Mouse (Mus musculus) limb, embryonic 11.5 days (tissue): ENCODE measurements at regions not wholly inside any gene's neighbourhood (a gene's known extent, or its start where the extent isn't known, plus 50 kb on each side); places are given as distances from the start of the nearest gene placed in this dataset.
A peak's percentile ranks its signal among the peaks of the same experiment; 100 is the strongest.

Source experiments
- ATAC-seq: fragments of 200-750 bp; cut with Nextera tagmentation; 2 replicates; pipeline ENCODE4 v1.8.0; 2017; ENCODE audit warnings: low read depth; ENCODE audit not compliant: insufficient number of reproducible peaks, low FRiP score, low TSS enrichment
- DNase-seq: peaks from one replicate; pipeline ENCODE4 v3.0.0-alpha.2; 2015; ENCODE audit warnings: low spot score
- H3K27ac ChIP-seq: fragments of 300-500 bp; sonication (generic); replicated peaks from 2 replicates; pipeline ENCODE4 v1.5.1; 2014; ENCODE audit warnings: low read depth, mild to moderate bottlenecking, low read length
- H3K27me3 ChIP-seq: fragments of 300-500 bp; sonication (generic); 2 replicates; pipeline ENCODE4 v1.6.1; 2014; ENCODE audit warnings: mild to moderate bottlenecking, low read length, mixed read lengths; ENCODE audit not compliant: control insufficient read depth, insufficient read depth
- H3K36me3 ChIP-seq: fragments of 300-500 bp; sonication (generic); 2 replicates; pipeline ENCODE4 v1.6.1; 2014; ENCODE audit warnings: mild to moderate bottlenecking, low read length, moderate library complexity, mixed read lengths; ENCODE audit not compliant: control insufficient read depth, insufficient read depth
- H3K4me1 ChIP-seq: fragments of 300-500 bp; sonication (generic); 2 replicates; pipeline ENCODE4 v1.6.1; 2014; ENCODE audit warnings: low read length, mixed read lengths; ENCODE audit not compliant: control insufficient read depth, insufficient read depth
- H3K4me2 ChIP-seq: fragments of 300-500 bp; sonication (generic); 2 replicates; pipeline ENCODE4 v1.6.1; 2014; ENCODE audit warnings: low read depth, mild to moderate bottlenecking, moderate library complexity; ENCODE audit not compliant: severe bottlenecking
- H3K4me3 ChIP-seq: fragments of 300-500 bp; sonication (generic); 2 replicates; pipeline ENCODE4 v1.5.1; 2014; ENCODE audit warnings: low read depth, low read length
- H3K9ac ChIP-seq: fragments of 300-500 bp; sonication (generic); 2 replicates; pipeline ENCODE4 v1.6.1; 2014; ENCODE audit warnings: mild to moderate bottlenecking, low read length
- H3K9me3 ChIP-seq: fragments of 300-500 bp; sonication (generic); 2 replicates; pipeline ENCODE4 v1.6.1; 2016; ENCODE audit warnings: low read length; ENCODE audit not compliant: control insufficient read depth
- WGBS: fragments of 180-500 bp; shearing (Covaris S2); extraction: QIAGEN DNeasy Blood & Tissue Kit; methylation state at CpG from one replicate; pipeline ENCODE4 v1.1.7; 2014; 5-methylcytosine and 5-hydroxymethylcytosine counted together

- Histone ChIP-seq H3K27me3 (no peaks in the 10 kb centered on the region), H3K4me2 (no peak overlapping the region), H3K27ac (no peak overlapping the region), H3K9ac (no peak overlapping the region), H3K36me3 (no peaks in the 10 kb centered on the region), H3K9me3 (no peaks in the 10 kb centered on the region), H3K4me1 (no peaks in the 10 kb centered on the region), H3K4me3 (no peak overlapping the region)
- ATAC-seq (no peak), DNase-seq (no peak)
- 80% methylated on average over 3 of the region's 3 CpGs for WGBS
Measured at GRCm38 (mm10) chr1:10771793-10772192, 642.1 kb upstream of the A830018L16Rik start.

- Histone ChIP-seq H3K27me3 (no peaks in the 10 kb centered on the region), H3K9me3 (no peaks in the 10 kb centered on the region), H3K36me3 (no peaks in the 10 kb centered on the region), H3K27ac (no peak overlapping the region), H3K4me3 (no peak overlapping the region), H3K4me1 (no peaks in the 10 kb centered on the region), H3K9ac (no peak overlapping the region), H3K4me2 (no peak overlapping the region)
- ATAC-seq (no peak), DNase-seq (no peak)
- 77% methylated on average over 6 of the region's 6 CpGs for WGBS
Measured at GRCm38 (mm10) chr1:10794074-10794783, 619.7 kb upstream of the A830018L16Rik start.

GRCm38 (mm10) chr1:10835653-10836415, 578.1 kb upstream of the A830018L16Rik start:
- no peak overlapping the region for H3K9ac ChIP-seq
- WGBS, result 77% methylated on average over 6 of the region's 6 CpGs
- DNase-seq (peak; percentile 29), ATAC-seq (peak; percentile 44; the same call in 1 of the 2 replicates)
- no peaks in the 10 kb centered on the region for H3K4me1 ChIP-seq
- H3K36me3 ChIP-seq, result no peaks in the 10 kb centered on the region
- H3K4me3 ChIP-seq, result no peak overlapping the region
- no peaks in the 10 kb centered on the region for H3K9me3 ChIP-seq
- no peak overlapping the region for H3K27ac ChIP-seq
- H3K27me3 ChIP-seq, result no peaks in the 10 kb centered on the region
- H3K4me2 ChIP-seq, result no peak overlapping the region

- Histone ChIP-seq H3K4me3 (no peak overlapping the region), H3K27me3 (no peaks in the 10 kb centered on the region)
Measured at GRCm38 (mm10) chr1:10837180-10837579, 576.7 kb upstream of the A830018L16Rik start.

GRCm38 (mm10) chr1:10852934-10853333, 561.0 kb upstream of the A830018L16Rik start:
- WGBS, result 86% methylated on average over 2 of the region's 2 CpGs

More at GRCm38 (mm10) chr1:10837180-10837579, 576.7 kb upstream of the A830018L16Rik start:
- Histone ChIP-seq H3K9ac (no peak overlapping the region), H3K4me2 (no peak overlapping the region), H3K9me3 (no peaks in the 10 kb centered on the region), H3K27ac (no peak overlapping the region), H3K4me1 (no peaks in the 10 kb centered on the region), H3K36me3 (no peaks in the 10 kb centered on the region)
- ATAC-seq (no peak), DNase-seq (no peak)
- WGBS, result 85% methylated on average over 2 of the region's 2 CpGs

GRCm38 (mm10) chr1:10854495-10854894, 559.4 kb upstream of the A830018L16Rik start:
- Histone ChIP-seq H3K9ac (no peak overlapping the region), H3K4me3 (no peak overlapping the region), H3K4me1 (no peaks in the 10 kb centered on the region), H3K36me3 (no peaks in the 10 kb centered on the region), H3K27ac (no peak overlapping the region), H3K4me2 (no peak overlapping the region), H3K27me3 (no peaks in the 10 kb centered on the region), H3K9me3 (no peaks in the 10 kb centered on the region)
- ATAC-seq, result no peak
- 55% methylated on average over 1 of the region's 1 CpGs for WGBS
- DNase-seq, result no peak

More at GRCm38 (mm10) chr1:10852934-10853333, 561.0 kb upstream of the A830018L16Rik start:
- Histone ChIP-seq H3K4me3 (no peak overlapping the region), H3K9ac (no peak overlapping the region), H3K4me1 (no peaks in the 10 kb centered on the region), H3K9me3 (no peaks in the 10 kb centered on the region), H3K27me3 (no peaks in the 10 kb centered on the region), H3K27ac (no peak overlapping the region), H3K36me3 (no peaks in the 10 kb centered on the region), H3K4me2 (no peak overlapping the region)
- no peak for DNase-seq
- no peak for ATAC-seq

GRCm38 (mm10) chr1:10871163-10871853, 542.6 kb upstream of the A830018L16Rik start:
- WGBS, result 89% methylated on average over 5 of the region's 5 CpGs
- no peaks in the 10 kb centered on the region for H3K9me3 ChIP-seq
- H3K27ac ChIP-seq, result no peak overlapping the region
- H3K4me1 ChIP-seq, result no peaks in the 10 kb centered on the region
- no peaks in the 10 kb centered on the region for H3K27me3 ChIP-seq
- no peaks in the 10 kb centered on the region for H3K36me3 ChIP-seq
- DNase-seq, result no peak
- no peak overlapping the region for H3K4me2 ChIP-seq
- ATAC-seq, result no peak
- no peak overlapping the region for H3K4me3 ChIP-seq
- no peak overlapping the region for H3K9ac ChIP-seq

GRCm38 (mm10) chr1:10872266-10872665, 541.6 kb upstream of the A830018L16Rik start:
- ATAC-seq, result no peak
- Histone ChIP-seq H3K4me2 (no peak overlapping the region), H3K9ac (no peak overlapping the region), H3K27ac (no peak overlapping the region), H3K4me3 (no peak overlapping the region), H3K4me1 (no peaks in the 10 kb centered on the region), H3K36me3 (no peaks in the 10 kb centered on the region), H3K27me3 (no peaks in the 10 kb centered on the region), H3K9me3 (no peaks in the 10 kb centered on the region)
- no peak for DNase-seq
